Mouse (Mus musculus) adipocyte (in vitro differentiated cells): ENCODE measurements around the gene Ndufs8.
A peak's percentile ranks its signal among the peaks of the same experiment; 100 is the strongest.

Experiments used
- DNase-seq: peaks from one replicate; pipeline ENCODE4 v3.0.0-alpha.2; 2016; ENCODE audit warnings: low spot score

Ndufs8 gene

GRCm38 (mm10) chr19:3904363-3904675 is 8.3 kb downstream of the Ndufs8 start:
- DNase-seq = no peak

GRCm38 (mm10) chr19:3903648-3904362 is 8.8 kb downstream of the Ndufs8 start:
- DNase-seq = no peak

- no peak for DNase-seq
These were observed 9.6 kb downstream of the Ndufs8 start for GRCm38 (mm10) chr19:3902966-3903365.

GRCm38 (mm10) chr19:3899618-3900017 is 13.0 kb downstream of the Ndufs8 start:
- no peak for DNase-seq

- DNase-seq = no peak
These were observed 13.6 kb downstream of the Ndufs8 start for GRCm38 (mm10) chr19:3898952-3899351.

- DNase-seq = no peak
These were observed 15.0 kb downstream of the Ndufs8 start for GRCm38 (mm10) chr19:3897557-3897956.

- DNase-seq = no peak
These were observed 16.4 kb downstream of the Ndufs8 start for GRCm38 (mm10) chr19:3896208-3896607.

GRCm38 (mm10) chr19:3895171-3895631 is 17.4 kb downstream of the Ndufs8 start:
- DNase-seq = no peak

- DNase-seq = no peak
These were observed 18.3 kb downstream of the Ndufs8 start for GRCm38 (mm10) chr19:3894294-3894693.

GRCm38 (mm10) chr19:3893545-3894116 is 18.9 kb downstream of the Ndufs8 start:
- DNase-seq = no peak

- DNase-seq = no peak
These were observed 22.4 kb downstream of the Ndufs8 start for GRCm38 (mm10) chr19:3890181-3890580.

- no peak for DNase-seq
These were observed 23.5 kb downstream of the Ndufs8 start for GRCm38 (mm10) chr19:3889096-3889495.

- DNase-seq = no peak
These were observed 28.1 kb downstream of the Ndufs8 start for GRCm38 (mm10) chr19:3884325-3884990.

GRCm38 (mm10) chr19:3882214-3882613 is 30.4 kb downstream of the Ndufs8 start:
- no peak for DNase-seq

- DNase-seq = no peak
These were observed 32.3 kb downstream of the Ndufs8 start for GRCm38 (mm10) chr19:3880054-3880848.

- DNase-seq = no peak
These were observed 37.5 kb downstream of the Ndufs8 start for GRCm38 (mm10) chr19:3875045-3875444.

- no peak for DNase-seq
These were observed 40.2 kb downstream of the Ndufs8 start for GRCm38 (mm10) chr19:3872373-3872772.

GRCm38 (mm10) chr19:3871468-3871867 is 41.1 kb downstream of the Ndufs8 start:
- peak; percentile 68 for DNase-seq

- no peak for DNase-seq
These were observed 44.3 kb downstream of the Ndufs8 start for GRCm38 (mm10) chr19:3868290-3868689.

- no peak for DNase-seq
These were observed 47.6 kb downstream of the Ndufs8 start for GRCm38 (mm10) chr19:3864960-3865359.

- no peak for DNase-seq
These were observed 49.9 kb downstream of the Ndufs8 start for GRCm38 (mm10) chr19:3862713-3863112.
